Mouse (Mus musculus) urinary bladder, postnatal 36 days (tissue): Measurements from ENCODE around the gene Snx3.
A peak's percentile ranks its signal among the peaks of the same experiment; 100 is the strongest.

Experiments used
- DNase-seq, 2 experiments: peaks; one replicate each; pipeline ENCODE4 v3.0.0; 2022; ENCODE audit warnings: low spot score in 2 of 2, mixed read lengths in 1 of 2

Snx3 gene

GRCm38 (mm10) chr10:42501775-42502348, at the start of gene Snx3:
Gene Snx3 (plus strand): TSS chr10:42502030.
- DNase-seq: peak; percentile 91 to 98

- DNase-seq: no peak
Observed at GRCm38 (mm10) chr10:42454266-42454665, 47.6 kb upstream of the Snx3 start.

GRCm38 (mm10) chr10:42454690-42455089, 47.1 kb upstream of the Snx3 start:
- DNase-seq: no peak

- no peak for DNase-seq
Observed at GRCm38 (mm10) chr10:42455981-42456380, 45.8 kb upstream of the Snx3 start.

- peak in 1 of 2 experiments; percentile 32 for DNase-seq
Observed at GRCm38 (mm10) chr10:42457557-42458191, 44.2 kb upstream of the Snx3 start.

GRCm38 (mm10) chr10:42464224-42464623, 37.6 kb upstream of the Snx3 start:
- no peak for DNase-seq

- DNase-seq: no peak
Observed at GRCm38 (mm10) chr10:42464805-42465204, 37.0 kb upstream of the Snx3 start.

GRCm38 (mm10) chr10:42474946-42475514, 26.8 kb upstream of the Snx3 start:
- DNase-seq: no peak

GRCm38 (mm10) chr10:42476774-42477475, 24.9 kb upstream of the Snx3 start:
- no peak for DNase-seq

- DNase-seq: no peak
Observed at GRCm38 (mm10) chr10:42477550-42478340, 24.1 kb upstream of the Snx3 start.

- peak; percentile 96 for DNase-seq
Observed at GRCm38 (mm10) chr10:42478341-42478720, 23.5 kb upstream of the Snx3 start, which contains the start of gene Afg1l. Gene Afg1l (minus strand): TSS chr10:42478565.

- no peak for DNase-seq
Observed at GRCm38 (mm10) chr10:42480719-42481118, 21.1 kb upstream of the Snx3 start.

GRCm38 (mm10) chr10:42488606-42489296, 13.1 kb upstream of the Snx3 start:
- no peak for DNase-seq

GRCm38 (mm10) chr10:42491158-42491557, 10.7 kb upstream of the Snx3 start:
- DNase-seq: no peak

GRCm38 (mm10) chr10:42492027-42492771, 9.6 kb upstream of the Snx3 start:
- no peak for DNase-seq

- no peak for DNase-seq
Observed at GRCm38 (mm10) chr10:42493000-42493399, 8.8 kb upstream of the Snx3 start.

- no peak for DNase-seq
Observed at GRCm38 (mm10) chr10:42500611-42501010, 1.2 kb upstream of the Snx3 start.

- no peak for DNase-seq
Observed at GRCm38 (mm10) chr10:42501161-42501560, 669 bp upstream of the Snx3 start.

GRCm38 (mm10) chr10:42502349-42503111, 700 bp downstream of the Snx3 start:
- peak; percentile 49 to 59 for DNase-seq
